Mouse (Mus musculus) ES-Bruce4 (cell line): ENCODE data around the gene Stn1.

Experiments used
- CTCF ChIP-seq: IDR thresholded peaks from one replicate; pipeline ENCODE4 v1.8.1; 2011; ENCODE audit warnings: low read depth, low read length
- EP300 ChIP-seq: IDR thresholded peaks from 2 replicates; pipeline ENCODE4 v1.6.1; 2011; ENCODE audit warnings: low read depth, low read length; ENCODE audit not compliant: insufficient read depth
- POLR2A ChIP-seq: IDR thresholded peaks from one replicate; pipeline ENCODE4 v1.8.1; 2011; ENCODE audit warnings: low read length; ENCODE audit not compliant: insufficient read depth

- no peak for TF ChIP-seq CTCF
- TF ChIP-seq POLR2A: no peak
- TF ChIP-seq EP300: no peak
Observed at GRCm38 (mm10) chr19:47451476-47452113, 85.7 kb downstream of the Stn1 start.
